Mouse (Mus musculus): ENCODE results near the gene Elf5. TPM values are rescaled to one million over a fixed set of nuclear protein-coding genes. Genes with fewer than 3 reads are reported as not detected.

Elf5 gene
- polyA plus RNA-seq, 1 experiment from 2014 or later: 0.20 TPM

GRCm38 (mm10) chr2:103461210-103461609 lies 49.7 kb downstream of the Elf5 start:
- Histone ChIP-seq H3K4me3 (replicated peaks) (no peak overlapping the region), H3K36me3 (peaks cover 22% of the 10 kb centered on the region)
- WGBS: 62% methylated on average over 8 of the region's 8 CpGs

DNA sequence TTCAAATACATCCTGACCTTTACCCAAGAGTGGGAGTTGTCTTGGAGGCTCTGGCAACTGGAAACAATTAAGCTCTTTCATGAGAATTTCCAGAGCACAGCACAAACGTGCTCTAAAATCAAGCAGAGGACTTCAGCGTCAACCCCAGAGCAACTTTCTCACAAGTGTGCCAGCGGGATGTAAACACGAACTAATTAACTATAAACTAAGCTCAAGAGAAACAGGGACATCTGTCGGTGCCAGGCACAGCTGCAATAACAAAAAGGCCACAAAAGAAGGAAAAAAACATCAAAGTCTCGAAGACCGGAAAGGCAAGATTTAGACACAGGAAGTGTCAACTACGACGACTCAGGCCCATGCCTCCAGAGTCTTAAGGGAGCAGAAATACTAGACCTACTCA lies 50.3 kb downstream of the Elf5 start:
- peaks cover 19% of the 10 kb centered on the region for H3K36me3 ChIP-seq
- no peaks in the 10 kb centered on the region for H3K9me3 ChIP-seq
- no peak overlapping the region for H3K27ac ChIP-seq
- H3K4me2 ChIP-seq (replicated peaks): no peak overlapping the region
- no peak overlapping the region for H3K4me3 ChIP-seq (replicated peaks)
- H3K27me3 ChIP-seq (replicated peaks): no peaks in the 10 kb centered on the region
- no peak for ATAC-seq
- WGBS: 31% methylated on average over 9 of the region's 9 CpGs
- no peaks in the 10 kb centered on the region for H3K4me1 ChIP-seq (replicated peaks)
- no peak overlapping the region for H3K9ac ChIP-seq

More at GRCm38 (mm10) chr2:103461210-103461609, 49.7 kb downstream of the Elf5 start:
- Histone ChIP-seq H3K9ac (no peak overlapping the region), H3K4me1 (replicated peaks) (no peaks in the 10 kb centered on the region), H3K9me3 (no peaks in the 10 kb centered on the region), H3K27me3 (replicated peaks) (no peaks in the 10 kb centered on the region), H3K4me2 (replicated peaks) (no peak overlapping the region), H3K27ac (no peak overlapping the region)
- no peak for ATAC-seq

- Histone ChIP-seq H3K9me3 (no peaks in the 10 kb centered on the region), H3K4me1 (replicated peaks) (0 out of 2 replicates have a peak, but pooled peaks cover 4% of the 10 kb centered on the region), H3K27ac (no peak overlapping the region), H3K27me3 (replicated peaks) (no peaks in the 10 kb centered on the region), H3K9ac (no peak overlapping the region), H3K4me3 (replicated peaks) (no peak overlapping the region), H3K4me2 (replicated peaks) (no peak overlapping the region), H3K36me3 (peaks cover 24% of the 10 kb centered on the region)
- ATAC-seq: no peak
- 95% methylated on average over 5 of the region's 5 CpGs for WGBS
These were observed 51.3 kb downstream of the Elf5 start for GRCm38 (mm10) chr2:103462746-103463145.

- no peak for ATAC-seq
- 96% methylated on average over 8 of the region's 8 CpGs for WGBS
- no peak overlapping the region for H3K27ac ChIP-seq
- H3K4me3 ChIP-seq (replicated peaks): no peak overlapping the region
- peaks cover 19% of the 10 kb centered on the region for H3K36me3 ChIP-seq
- H3K27me3 ChIP-seq (replicated peaks): no peaks in the 10 kb centered on the region
- no peak overlapping the region for H3K9ac ChIP-seq
- H3K4me2 ChIP-seq (replicated peaks): no peak overlapping the region
- H3K4me1 ChIP-seq (replicated peaks): 0 out of 2 replicates have a peak, but pooled peaks cover 4% of the 10 kb centered on the region
- H3K9me3 ChIP-seq: no peaks in the 10 kb centered on the region
These were observed 53.0 kb downstream of the Elf5 start for GRCm38 (mm10) chr2:103464524-103464923.

GRCm38 (mm10) chr2:103465429-103465828 lies 53.9 kb downstream of the Elf5 start:
- ATAC-seq: no peak
- Histone ChIP-seq H3K27me3 (replicated peaks) (no peaks in the 10 kb centered on the region), H3K4me3 (replicated peaks) (no peak overlapping the region), H3K9me3 (no peaks in the 10 kb centered on the region), H3K4me1 (replicated peaks) (0 out of 2 replicates have a peak, but pooled peaks cover 4% of the 10 kb centered on the region), H3K9ac (no peak overlapping the region), H3K27ac (no peak overlapping the region), H3K4me2 (replicated peaks) (no peak overlapping the region), H3K36me3 (peaks cover 11% of the 10 kb centered on the region)
- WGBS: 90% methylated on average over 11 of the region's 11 CpGs

DNA sequence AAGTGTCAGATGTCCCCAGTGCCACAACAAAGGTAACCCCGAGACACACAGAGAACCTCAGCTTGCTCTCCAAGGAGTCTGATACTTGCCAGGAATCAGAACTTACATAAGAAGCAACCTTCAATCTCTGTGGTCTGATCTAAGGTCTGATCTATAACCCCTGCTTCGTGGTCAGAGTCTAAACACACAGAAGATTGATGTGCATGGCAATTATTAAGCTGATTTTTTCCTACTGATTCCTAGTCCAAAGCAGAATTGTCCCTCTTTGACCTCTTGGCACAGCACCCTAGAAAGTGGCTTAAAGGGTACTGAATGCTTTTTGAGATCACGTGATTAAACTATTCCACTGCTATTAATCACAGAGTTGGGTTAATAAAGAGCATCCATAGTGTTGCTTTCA lies 54.8 kb downstream of the Elf5 start:
- no peak for ATAC-seq
- H3K27ac ChIP-seq: no peak overlapping the region
- H3K27me3 ChIP-seq (replicated peaks): no peaks in the 10 kb centered on the region
- no peak overlapping the region for H3K4me2 ChIP-seq (replicated peaks)
- H3K9me3 ChIP-seq: no peaks in the 10 kb centered on the region
- H3K9ac ChIP-seq: no peak overlapping the region
- H3K4me1 ChIP-seq (replicated peaks): 0 out of 2 replicates have a peak, but pooled peaks cover 4% of the 10 kb centered on the region
- H3K4me3 ChIP-seq (replicated peaks): no peak overlapping the region
- peaks cover 14% of the 10 kb centered on the region; the same call in 1 of the 2 replicates for H3K36me3 ChIP-seq
- WGBS: 79% methylated on average over 3 of the region's 3 CpGs

DNA sequence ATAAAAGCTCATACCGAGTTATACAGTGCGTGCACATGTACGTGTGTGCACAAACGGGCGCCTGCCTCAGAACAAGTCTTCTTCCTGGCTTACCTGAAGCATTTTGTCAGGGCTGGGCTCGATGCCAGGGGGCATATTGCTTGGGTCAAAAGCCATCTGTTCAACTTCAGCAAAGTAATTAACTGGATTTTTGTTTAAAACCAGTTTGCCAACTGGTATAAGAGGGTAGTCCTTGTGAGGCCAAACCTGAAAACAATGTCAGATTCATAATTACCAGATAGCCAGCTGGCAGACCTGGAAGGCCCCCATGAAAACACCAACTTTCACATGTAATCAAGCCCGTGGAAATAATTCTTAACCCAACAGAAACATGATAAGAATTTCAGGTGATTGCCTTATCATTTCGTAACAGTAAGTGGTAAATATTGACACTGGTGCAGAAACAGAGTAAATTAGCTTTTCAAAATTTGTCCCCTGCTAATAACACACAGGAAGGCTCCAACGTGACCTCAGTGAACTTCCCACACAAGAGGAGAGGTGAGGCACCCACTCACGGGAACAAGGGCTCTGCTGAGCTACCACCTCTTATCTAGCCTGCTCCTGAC lies 55.6 kb downstream of the Elf5 start:
- no peak overlapping the region for H3K9ac ChIP-seq
- ATAC-seq: peak; percentile 79
- no peaks in the 10 kb centered on the region for H3K27me3 ChIP-seq (replicated peaks)
- 57% methylated on average over 10 of the region's 10 CpGs for WGBS
- H3K4me3 ChIP-seq (replicated peaks): no peak overlapping the region
- peaks cover 15% of the 10 kb centered on the region; the same call in 1 of the 2 replicates for H3K36me3 ChIP-seq
- H3K27ac ChIP-seq: no peak overlapping the region
- no peaks in the 10 kb centered on the region for H3K9me3 ChIP-seq
- H3K4me2 ChIP-seq (replicated peaks): no peak overlapping the region
- 0 out of 2 replicates have a peak, but pooled peaks cover 4% of the 10 kb centered on the region for H3K4me1 ChIP-seq (replicated peaks)

GRCm38 (mm10) chr2:103473362-103473761 lies 61.9 kb downstream of the Elf5 start:
- 96% methylated on average over 3 of the region's 3 CpGs for WGBS
- peaks cover 21% of the 10 kb centered on the region for H3K36me3 ChIP-seq

GRCm38 (mm10) chr2:103476180-103476579 lies 64.7 kb downstream of the Elf5 start:
- no peaks in the 10 kb centered on the region for H3K9me3 ChIP-seq
- peaks cover 18% of the 10 kb centered on the region for H3K36me3 ChIP-seq
- H3K4me2 ChIP-seq (replicated peaks): no peak overlapping the region
- no peak overlapping the region for H3K27ac ChIP-seq
- H3K4me3 ChIP-seq (replicated peaks): no peak overlapping the region
- H3K4me1 ChIP-seq (replicated peaks): no peaks in the 10 kb centered on the region
- 93% methylated on average over 2 of the region's 2 CpGs for WGBS
- H3K9ac ChIP-seq: no peak overlapping the region
- ATAC-seq: no peak
- no peaks in the 10 kb centered on the region for H3K27me3 ChIP-seq (replicated peaks)

More at GRCm38 (mm10) chr2:103473362-103473761, 61.9 kb downstream of the Elf5 start:
- no peaks in the 10 kb centered on the region for H3K9me3 ChIP-seq
- H3K4me1 ChIP-seq (replicated peaks): no peaks in the 10 kb centered on the region
- no peak overlapping the region for H3K4me2 ChIP-seq (replicated peaks)
- H3K4me3 ChIP-seq (replicated peaks): no peak overlapping the region
- H3K27me3 ChIP-seq (replicated peaks): no peaks in the 10 kb centered on the region
- no peak for ATAC-seq
- H3K27ac ChIP-seq: no peak overlapping the region
- H3K9ac ChIP-seq: no peak overlapping the region

DNA sequence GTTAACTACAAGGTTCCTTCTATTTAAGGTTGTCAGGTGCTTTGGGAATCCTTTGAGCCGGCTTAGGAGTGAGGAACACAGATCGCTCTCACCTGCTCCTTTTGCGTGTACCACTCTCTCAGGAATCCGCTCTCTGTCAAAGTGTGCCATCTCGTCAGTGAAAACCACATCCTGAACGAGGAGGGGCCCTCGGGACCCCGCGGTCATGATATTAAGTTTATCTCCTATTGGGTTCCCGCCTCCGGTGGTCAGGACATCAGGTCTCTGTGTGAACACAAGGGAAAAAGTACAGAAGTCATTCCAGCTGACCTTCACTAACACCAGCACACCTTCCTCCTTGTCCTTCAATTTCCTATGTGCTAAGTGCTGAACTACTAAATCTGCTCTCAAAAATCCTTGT lies 65.2 kb downstream of the Elf5 start:
- H3K36me3 ChIP-seq: peaks cover 14% of the 10 kb centered on the region
- H3K4me2 ChIP-seq (replicated peaks): no peak overlapping the region
- H3K27me3 ChIP-seq (replicated peaks): no peaks in the 10 kb centered on the region
- no peak overlapping the region for H3K9ac ChIP-seq
- peak overlapping the region; percentile 44; the same call in 1 of the 2 replicates for H3K27ac ChIP-seq
- H3K4me3 ChIP-seq (replicated peaks): no peak overlapping the region
- 87% methylated on average over 11 of the region's 11 CpGs for WGBS
- H3K9me3 ChIP-seq: no peaks in the 10 kb centered on the region
- H3K4me1 ChIP-seq (replicated peaks): 0 out of 2 replicates have a peak, but pooled peaks cover 2% of the 10 kb centered on the region
- ATAC-seq: 0 out of 2 replicates have a peak, but pooled peaks have one; percentile 11

DNA sequence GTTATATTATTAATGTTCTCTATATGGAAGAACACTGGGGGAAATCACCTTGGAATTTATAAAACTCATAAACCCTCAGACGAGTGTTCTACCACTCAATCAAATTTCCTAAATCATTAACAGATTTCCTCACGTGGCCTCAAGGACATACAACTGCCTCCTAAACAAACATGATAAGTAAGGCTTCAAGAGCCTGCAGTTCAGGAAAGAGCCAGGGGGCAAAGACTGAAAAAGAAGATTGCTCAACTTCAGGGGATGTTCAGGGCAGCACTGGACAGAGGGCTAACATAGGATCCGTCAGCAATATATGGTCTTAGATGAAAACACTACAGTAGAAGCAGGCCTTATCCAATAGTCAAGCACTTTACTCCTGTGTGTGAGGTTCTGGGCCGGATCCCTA lies 66.0 kb downstream of the Elf5 start:
- peak; percentile 92 for ATAC-seq
- 0 out of 2 replicates have a peak, but pooled peaks cover 2% of the 10 kb centered on the region for H3K4me1 ChIP-seq (replicated peaks)
- no peak overlapping the region for H3K4me2 ChIP-seq (replicated peaks)
- peak overlapping the region; percentile 36; the same call in 1 of the 2 replicates for H3K27ac ChIP-seq
- H3K4me3 ChIP-seq (replicated peaks): no peak overlapping the region
- 58% methylated on average over 4 of the region's 4 CpGs for WGBS
- H3K27me3 ChIP-seq (replicated peaks): no peaks in the 10 kb centered on the region
- H3K9ac ChIP-seq: no peak overlapping the region
- H3K36me3 ChIP-seq: peaks cover 14% of the 10 kb centered on the region
- no peaks in the 10 kb centered on the region for H3K9me3 ChIP-seq

GRCm38 (mm10) chr2:103478326-103478725 lies 66.8 kb downstream of the Elf5 start:
- H3K27me3 ChIP-seq (replicated peaks): no peaks in the 10 kb centered on the region
- H3K9ac ChIP-seq: no peak overlapping the region
- H3K4me1 ChIP-seq (replicated peaks): 0 out of 2 replicates have a peak, but pooled peaks cover 2% of the 10 kb centered on the region
- no peak overlapping the region for H3K4me2 ChIP-seq (replicated peaks)
- no peak for ATAC-seq
- H3K9me3 ChIP-seq: no peaks in the 10 kb centered on the region
- H3K27ac ChIP-seq: no peak overlapping the region
- 88% methylated on average over 3 of the region's 3 CpGs for WGBS
- no peak overlapping the region for H3K4me3 ChIP-seq (replicated peaks)
- H3K36me3 ChIP-seq: 0 out of 2 replicates have a peak, but pooled peaks cover 7% of the 10 kb centered on the region

DNA sequence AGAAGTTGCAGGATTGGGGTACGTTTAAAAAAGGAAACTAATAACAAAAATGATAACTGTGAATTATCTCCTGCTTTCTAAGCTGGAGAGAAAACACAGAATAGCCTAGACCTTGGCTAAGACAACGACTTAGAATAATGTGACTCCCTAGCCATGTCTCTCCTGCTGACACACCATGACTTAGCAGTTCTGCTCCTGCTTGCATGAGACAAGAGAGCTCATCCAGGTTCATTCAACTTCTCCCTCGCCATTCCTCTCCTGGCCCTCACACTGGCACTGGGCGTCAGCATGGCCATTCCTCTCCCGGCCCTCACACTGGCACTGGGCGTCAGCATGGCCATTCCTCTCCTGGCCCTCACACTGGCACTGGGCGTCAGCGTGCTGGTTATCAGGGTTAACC lies 68.8 kb downstream of the Elf5 start:
- Histone ChIP-seq H3K4me1 (replicated peaks) (0 out of 2 replicates have a peak, but pooled peaks cover 4% of the 10 kb centered on the region), H3K36me3 (no peaks in the 10 kb centered on the region), H3K4me3 (replicated peaks) (no peak overlapping the region), H3K27ac (no peak overlapping the region), H3K4me2 (replicated peaks) (no peak overlapping the region), H3K9ac (no peak overlapping the region), H3K27me3 (replicated peaks) (no peaks in the 10 kb centered on the region), H3K9me3 (no peaks in the 10 kb centered on the region)
- WGBS: 81% methylated on average over 8 of the region's 8 CpGs
- no peak for ATAC-seq
